Mouse (Mus musculus) A20 (cell line): ENCODE results near the gene Ahnak.
"Not testable (repeated sequence)": the region's sequence is repeated elsewhere in the genome, so short reads cannot be mapped to it uniquely, and the experiment has no call there.

Experiments
- DNase-seq: peaks from one replicate; pipeline ENCODE4 v3.0.0-alpha.2; 2011; ENCODE audit warnings: low read depth, low spot score

The Ahnak gene

GRCm38 (mm10) chr19:9040649-9041048, 51.6 kb downstream of the Ahnak start:
- no peak for DNase-seq

DNA sequence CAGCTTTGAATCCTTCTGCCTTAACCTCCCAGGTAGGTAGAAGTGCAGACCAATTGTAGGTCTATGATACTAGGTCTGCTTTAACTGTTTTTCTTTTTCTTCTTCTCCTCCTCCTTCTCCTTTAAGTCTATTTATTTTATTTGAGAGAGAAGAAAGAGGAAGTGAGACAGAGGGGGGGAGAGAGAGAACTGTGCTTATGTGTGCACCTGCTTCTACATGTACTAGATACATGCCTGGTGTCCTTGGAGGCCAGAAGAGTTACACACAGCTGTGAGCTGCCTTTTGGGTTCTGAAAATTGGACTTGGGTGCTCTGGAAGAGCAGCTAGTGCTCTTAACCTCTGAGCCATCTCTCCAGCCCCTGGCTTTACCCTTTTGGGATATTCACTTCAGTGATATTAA, 52.0 kb downstream of the Ahnak start:
- peak; percentile 92 for DNase-seq

GRCm38 (mm10) chr19:9043123-9043522, 54.0 kb downstream of the Ahnak start:
- DNase-seq, result no peak

- DNase-seq, result no peak
Observed at GRCm38 (mm10) chr19:9044291-9044690, 55.2 kb downstream of the Ahnak start.

- no peak for DNase-seq
Observed at GRCm38 (mm10) chr19:9047207-9047945, 58.3 kb downstream of the Ahnak start.

DNA sequence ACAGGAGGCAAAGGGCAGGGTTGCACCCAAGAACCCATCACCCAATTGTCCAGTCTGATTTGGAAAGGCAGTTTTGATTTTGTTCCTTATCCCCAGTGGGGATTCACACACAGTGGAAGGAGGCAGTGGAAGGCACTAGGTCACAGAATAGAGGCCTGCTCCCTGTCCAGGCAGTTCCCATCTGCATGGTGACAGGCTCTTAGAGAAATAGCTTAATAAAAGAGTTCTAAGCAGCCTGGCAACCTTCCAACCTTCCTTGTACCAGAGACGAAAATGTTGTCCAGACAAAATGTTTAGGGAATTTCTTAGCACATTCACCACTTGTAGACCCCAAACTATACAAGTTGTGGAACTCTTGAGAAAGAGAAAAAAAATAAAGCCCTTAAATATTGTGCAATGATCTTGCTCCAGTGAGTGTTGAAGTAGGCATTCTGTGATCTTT, 58.9 kb downstream of the Ahnak start:
- no peak for DNase-seq

DNA sequence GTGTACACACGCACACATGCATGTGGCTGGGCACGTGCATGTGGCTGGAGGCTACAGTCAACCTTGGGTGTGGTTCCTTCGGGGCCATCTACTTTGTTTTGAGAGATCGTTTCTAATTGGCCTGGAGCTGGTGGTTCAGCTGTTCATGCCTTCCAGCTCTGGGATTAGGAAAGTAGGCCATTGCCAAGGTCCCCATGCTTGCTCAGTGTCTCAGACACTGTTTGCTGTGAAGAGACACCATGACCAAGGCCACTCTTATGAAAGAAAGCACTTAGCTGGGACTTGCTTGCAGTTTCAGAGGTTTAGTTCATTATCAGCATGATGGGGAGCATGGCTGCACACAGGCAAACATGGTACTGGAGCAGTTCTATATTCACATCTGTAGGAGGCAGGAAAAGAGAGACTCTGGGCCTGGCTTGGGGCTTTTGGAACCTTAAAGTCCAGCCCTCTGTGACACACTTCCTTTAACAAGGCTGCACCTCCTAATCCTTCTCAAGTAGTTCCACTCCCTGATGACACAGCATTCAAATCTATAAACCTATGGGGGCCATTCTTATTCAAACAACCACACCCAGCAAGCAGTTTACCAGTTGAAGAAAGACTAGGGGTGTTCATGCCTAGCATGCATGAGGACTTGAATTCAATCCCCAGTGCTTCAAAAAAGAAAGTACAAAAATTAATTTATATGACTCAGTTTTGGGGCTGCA, 60.0 kb downstream of the Ahnak start:
- no peak for DNase-seq

- no peak for DNase-seq
Observed at GRCm38 (mm10) chr19:9050294-9051229, 61.5 kb downstream of the Ahnak start.

- not testable (repeated sequence) for DNase-seq
Observed at GRCm38 (mm10) chr19:9051985-9052384, 62.9 kb downstream of the Ahnak start.

GRCm38 (mm10) chr19:9052803-9053431, 63.8 kb downstream of the Ahnak start:
- peak; percentile 59 for DNase-seq

- peak; percentile 80 for DNase-seq
Observed at GRCm38 (mm10) chr19:9055153-9055552, 66.1 kb downstream of the Ahnak start.

DNA sequence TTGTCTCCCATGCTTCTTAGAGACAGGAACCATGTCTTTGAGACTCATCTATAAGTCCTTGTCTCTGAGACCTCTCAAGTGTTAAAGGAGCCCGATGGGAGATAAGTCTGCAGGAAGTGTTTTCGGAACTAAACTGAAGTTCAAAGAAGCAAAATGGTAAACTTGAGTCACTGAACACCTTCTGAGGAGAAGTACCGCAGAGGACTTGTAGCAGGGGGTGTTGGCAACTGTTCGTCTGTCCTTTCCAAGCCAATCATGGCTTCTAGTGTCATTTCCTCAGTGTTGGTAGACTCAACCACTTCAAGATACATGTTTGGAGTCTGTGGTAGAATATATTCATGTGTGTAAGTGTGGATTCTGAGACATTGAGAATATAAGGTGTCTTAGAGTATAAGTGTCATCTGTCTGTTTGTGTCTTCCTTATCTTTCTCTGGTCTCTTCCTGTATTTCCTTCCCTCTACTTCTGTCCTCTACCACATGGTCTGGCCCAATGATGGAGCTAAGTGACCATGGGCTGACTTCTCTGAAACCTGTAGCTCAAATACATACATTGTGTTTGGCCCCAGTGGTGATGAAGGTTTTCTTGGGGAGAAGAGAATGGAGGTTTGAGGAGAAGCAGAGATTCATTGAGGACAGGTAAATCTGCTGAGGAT, 66.7 kb downstream of the Ahnak start:
- no peak for DNase-seq

- no peak for DNase-seq
Observed at GRCm38 (mm10) chr19:9057679-9058078, 68.6 kb downstream of the Ahnak start.

- no peak for DNase-seq
Observed at GRCm38 (mm10) chr19:9058331-9058884, 69.3 kb downstream of the Ahnak start.

DNA sequence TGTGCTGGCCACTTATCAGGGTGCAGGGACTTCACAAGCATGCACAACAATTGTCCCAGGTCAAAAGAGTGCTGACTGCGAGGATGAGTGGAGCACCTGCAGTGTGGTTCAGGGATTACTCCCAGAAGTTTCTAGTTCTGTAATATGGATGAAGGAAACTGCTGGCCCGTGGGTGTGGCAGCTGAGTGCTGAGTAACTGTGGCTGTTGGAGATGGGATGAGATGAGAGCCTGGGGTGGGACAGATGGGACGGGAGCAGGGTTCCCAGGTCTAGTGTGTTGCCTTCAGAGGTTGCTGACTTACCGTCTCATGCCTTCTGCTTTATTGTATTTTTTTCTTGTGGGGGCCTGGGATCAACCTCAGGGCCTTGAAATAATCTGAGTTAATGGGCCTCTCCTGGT, 69.9 kb downstream of the Ahnak start:
- no peak for DNase-seq

GRCm38 (mm10) chr19:9059391-9059790, 70.3 kb downstream of the Ahnak start:
- no peak for DNase-seq

DNA sequence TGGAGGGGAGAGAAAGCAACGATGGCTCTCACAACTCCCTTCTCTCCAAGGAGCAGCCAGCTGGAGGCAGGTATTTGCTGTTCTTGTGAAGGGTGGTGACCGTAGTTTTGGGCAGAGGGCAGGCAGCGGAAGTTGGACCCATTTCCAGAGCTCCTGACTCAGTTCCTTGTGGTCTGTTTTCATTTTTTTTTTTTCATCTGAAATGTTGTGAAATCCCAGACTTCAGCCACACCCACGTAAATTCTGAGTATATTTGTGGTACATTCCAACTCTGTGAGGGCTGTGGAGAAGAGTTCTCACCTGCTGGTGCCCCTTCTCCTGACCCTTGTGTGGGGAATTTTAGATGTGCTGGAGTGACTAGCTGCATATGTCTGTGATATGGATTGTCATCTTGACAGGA, 71.0 kb downstream of the Ahnak start:
- DNase-seq, result no peak

GRCm38 (mm10) chr19:9061221-9061893, 72.3 kb downstream of the Ahnak start:
- DNase-seq, result no peak

DNA sequence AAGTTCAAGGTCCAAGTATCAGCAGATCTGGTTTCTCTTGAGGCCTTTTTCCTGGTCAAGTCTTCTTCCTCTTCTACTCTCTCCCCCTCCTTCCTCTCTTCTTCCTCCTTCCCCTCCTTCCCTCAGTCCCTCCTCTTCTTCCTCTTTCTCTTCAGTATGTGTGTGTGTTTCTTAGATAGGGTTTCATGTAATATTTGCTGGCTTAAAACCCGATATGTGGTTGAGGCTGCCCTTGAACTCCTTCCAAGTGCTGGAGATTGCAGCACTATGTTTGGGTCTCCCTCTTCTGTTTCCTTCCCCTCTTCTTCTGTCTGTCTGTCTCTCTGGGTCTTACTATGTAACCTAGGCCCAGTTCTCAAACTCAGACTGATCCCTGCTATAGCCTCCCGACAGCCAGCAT, 73.7 kb downstream of the Ahnak start:
- DNase-seq, result no peak

DNA sequence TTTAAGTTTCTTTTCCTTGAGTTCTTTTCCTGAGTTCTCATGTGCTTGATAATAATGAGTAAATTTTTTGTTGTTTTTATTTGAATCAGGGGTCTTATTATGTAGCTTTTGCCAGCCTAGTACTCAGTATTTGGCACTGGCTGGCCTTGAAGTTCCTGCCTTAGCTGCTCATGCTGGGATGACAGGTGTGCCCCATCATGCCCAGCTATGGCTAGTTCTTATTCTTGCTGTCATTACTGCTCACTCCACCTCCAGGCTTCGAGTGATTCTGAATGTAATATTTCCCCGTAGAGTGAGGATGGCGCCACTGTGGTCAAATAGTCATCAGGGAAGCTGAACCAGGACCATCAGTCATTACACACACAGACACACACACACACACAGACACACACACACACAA, 74.7 kb downstream of the Ahnak start:
- no peak for DNase-seq
